Mouse (Mus musculus): ENCODE data around the gene Exph5.

- TF ChIP-seq CTCF (IDR thresholded peaks at IDR 0.05; ENCODE audit: control insufficient read depth, insufficient read depth, low read length) (no peak), POLR2A (IDR thresholded peaks at IDR 0.05; ENCODE audit: borderline replicate concordance, control insufficient read depth, low read depth, low read length) (no peak)
Observed at GRCm38 (mm10) chr9:53353161-53353560, 51.7 kb downstream of the Exph5 start.

All from bone marrow, adult 2 months (tissue).